Mouse (Mus musculus): ENCODE measurements around the gene Chil1. TPM values are rescaled to one million over a fixed set of nuclear protein-coding genes. Genes with fewer than 3 reads are reported as not detected.

Gene Chil1
- polyA plus RNA-seq, 1 experiment from 2014 or later, result 3.7 TPM

DNA sequence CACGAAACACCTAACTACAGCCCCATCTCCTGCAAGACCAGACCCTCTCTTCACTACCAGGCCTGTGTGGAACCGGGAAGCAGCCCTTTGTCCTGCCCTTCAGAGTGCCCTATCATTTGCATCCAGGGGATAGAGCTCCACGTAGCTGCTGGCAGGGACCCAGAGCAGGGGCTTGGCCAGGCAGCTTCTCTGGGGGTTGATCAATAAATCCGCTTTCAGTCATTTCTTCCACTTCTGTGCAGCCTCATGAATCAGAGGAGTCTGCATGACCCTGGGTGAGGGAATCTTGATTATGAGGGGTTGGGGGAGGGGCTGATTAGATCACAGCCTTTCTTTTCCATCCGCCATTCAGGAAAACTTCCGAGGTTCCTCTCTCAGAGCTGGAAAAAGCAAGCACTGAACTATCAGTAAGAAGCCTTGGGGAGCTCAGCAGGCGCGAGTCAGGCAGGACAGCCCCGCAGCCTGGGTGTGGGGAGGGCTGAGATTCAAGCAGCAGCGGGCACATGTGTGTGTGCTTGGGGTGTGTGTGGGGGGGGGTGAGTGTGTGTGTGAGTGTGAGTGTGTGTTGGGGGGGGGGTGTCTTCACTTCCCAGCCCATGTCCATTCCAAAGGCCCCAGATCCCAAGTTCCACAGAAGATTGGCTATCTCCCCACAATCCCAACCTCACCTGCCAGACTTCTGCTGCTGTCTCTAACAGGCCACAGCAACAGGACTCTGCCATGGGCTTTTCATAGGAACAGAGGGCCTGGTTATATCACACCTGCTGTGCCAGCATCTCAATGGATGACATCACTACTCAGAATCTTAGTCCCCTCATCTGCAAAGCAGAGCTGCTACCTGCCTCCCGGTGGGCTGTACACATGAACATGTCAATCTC, 34.0 kb downstream of the Chil1 start:
- no peaks in the 10 kb centered on the region for H3K9me3 ChIP-seq (ENCODE audit: control insufficient read depth, low read length)
- peaks cover 9% of the 10 kb centered on the region for H3K4me1 ChIP-seq (ENCODE audit: control insufficient read depth, insufficient read depth, low read length)
- 20% methylated on average over 11 of the region's 11 CpGs for WGBS
- no peak overlapping the region for H3K4me2 ChIP-seq (ENCODE audit: low read length)
- no peak overlapping the region for H3K4me3 ChIP-seq (replicated peaks; ENCODE audit: low read depth, low read length)
- ATAC-seq (ENCODE audit: low FRiP score, low TSS enrichment), result no peak; the same call in 1 of the 2 replicates
- H3K9ac ChIP-seq (replicated peaks; ENCODE audit: low read length), result 0 out of 2 replicates have a peak overlapping the region, but pooled peaks have one; percentile 10
- peak; percentile 60 for DNase-seq
- 0 out of 2 replicates have a peak overlapping the region, but pooled peaks have one; percentile 8 for H3K27ac ChIP-seq (replicated peaks; ENCODE audit: low read depth, low read length)
- H3K27me3 ChIP-seq (ENCODE audit: control insufficient read depth, insufficient read depth, low read length), result no peaks in the 10 kb centered on the region
- no peaks in the 10 kb centered on the region for H3K36me3 ChIP-seq (ENCODE audit: control insufficient read depth, insufficient read depth, low read length)

DNA sequence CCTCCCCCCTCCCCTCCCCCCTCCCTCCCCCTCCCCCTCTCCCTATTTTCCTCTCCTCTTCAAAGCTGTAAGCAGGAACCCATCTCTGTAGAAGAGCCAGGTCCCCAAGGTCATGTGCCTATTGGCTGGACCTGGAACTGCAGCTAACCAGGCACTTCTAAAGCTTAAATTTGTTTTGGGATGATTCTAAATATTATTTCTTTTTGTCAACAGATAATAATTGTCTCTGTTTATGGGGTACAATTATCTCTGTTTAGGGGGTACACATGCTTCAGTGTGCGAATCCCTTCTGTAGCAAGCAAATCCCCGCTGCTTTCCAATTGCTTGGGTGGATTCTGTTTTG, 34.6 kb downstream of the Chil1 start:
- no peaks in the 10 kb centered on the region for H3K36me3 ChIP-seq (ENCODE audit: control insufficient read depth, insufficient read depth, low read length)
- no peak overlapping the region for H3K27ac ChIP-seq (replicated peaks; ENCODE audit: low read depth, low read length)
- ATAC-seq (ENCODE audit: low FRiP score, low TSS enrichment) (no peak), DNase-seq (no peak)
- 82% methylated on average over 2 of the region's 2 CpGs for WGBS
- no peaks in the 10 kb centered on the region for H3K9me3 ChIP-seq (ENCODE audit: control insufficient read depth, low read length)
- no peak overlapping the region for H3K4me2 ChIP-seq (ENCODE audit: low read length)
- H3K4me1 ChIP-seq (ENCODE audit: control insufficient read depth, insufficient read depth, low read length), result peaks cover 9% of the 10 kb centered on the region
- no peaks in the 10 kb centered on the region for H3K27me3 ChIP-seq (ENCODE audit: control insufficient read depth, insufficient read depth, low read length)
- no peak overlapping the region for H3K4me3 ChIP-seq (replicated peaks; ENCODE audit: low read depth, low read length)
- no peak overlapping the region for H3K9ac ChIP-seq (replicated peaks; ENCODE audit: low read length)

DNA sequence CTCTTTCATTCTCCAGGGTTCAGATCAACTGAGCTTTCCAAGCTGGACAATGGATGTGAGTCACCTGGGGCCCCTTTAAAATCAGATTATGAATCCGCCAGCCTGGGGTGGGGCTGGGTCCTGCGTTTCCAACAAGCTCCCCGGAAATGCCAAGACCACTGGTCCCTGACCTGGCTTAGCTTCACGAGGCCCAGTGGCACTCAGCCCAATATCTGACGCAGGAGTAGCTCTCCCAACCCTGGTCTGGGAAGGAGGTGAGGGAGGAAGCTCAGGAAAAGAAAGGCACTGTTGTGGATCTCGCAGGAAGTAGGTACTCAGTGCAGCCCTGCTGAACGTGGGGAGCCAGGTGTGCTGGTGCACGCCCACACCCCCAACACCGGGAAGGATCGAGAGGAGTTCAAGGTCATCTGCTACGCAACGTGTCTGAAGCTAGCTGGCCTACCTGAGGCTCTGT, 35.1 kb downstream of the Chil1 start:
- Histone ChIP-seq H3K9me3 (ENCODE audit: control insufficient read depth, low read length) (no peaks in the 10 kb centered on the region), H3K27ac (replicated peaks; ENCODE audit: low read depth, low read length) (no peak overlapping the region), H3K9ac (replicated peaks; ENCODE audit: low read length) (no peak overlapping the region), H3K4me3 (replicated peaks; ENCODE audit: low read depth, low read length) (no peak overlapping the region), H3K36me3 (ENCODE audit: control insufficient read depth, insufficient read depth, low read length) (no peaks in the 10 kb centered on the region), H3K4me2 (ENCODE audit: low read length) (no peak overlapping the region), H3K27me3 (ENCODE audit: control insufficient read depth, insufficient read depth, low read length) (no peaks in the 10 kb centered on the region), H3K4me1 (ENCODE audit: control insufficient read depth, insufficient read depth, low read length) (peaks cover 9% of the 10 kb centered on the region)
- DNase-seq (no peak), ATAC-seq (ENCODE audit: low FRiP score, low TSS enrichment) (no peak)
- 69% methylated on average over 12 of the region's 12 CpGs for WGBS

DNA sequence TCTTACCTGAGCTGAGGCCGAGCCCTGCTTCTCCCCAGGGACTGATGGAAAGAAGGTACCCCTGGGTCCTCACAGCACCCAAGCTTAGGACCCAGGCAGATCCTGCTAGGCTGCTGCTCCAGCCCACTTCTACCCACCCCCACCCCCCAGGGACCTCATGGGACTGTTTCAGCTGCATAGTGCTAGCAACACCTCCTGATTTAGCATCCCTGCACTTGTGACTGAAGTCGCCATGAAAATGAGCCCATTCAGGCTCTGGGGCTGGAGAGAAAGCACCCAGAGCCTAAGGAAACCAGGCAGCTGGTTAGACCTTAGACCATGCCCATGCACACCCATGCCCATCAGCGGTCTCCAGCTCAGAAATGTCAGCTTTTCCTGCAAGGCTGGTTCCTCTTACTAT, 36.0 kb downstream of the Chil1 start:
- Histone ChIP-seq H3K27ac (replicated peaks; ENCODE audit: low read depth, low read length) (no peak overlapping the region), H3K27me3 (ENCODE audit: control insufficient read depth, insufficient read depth, low read length) (no peaks in the 10 kb centered on the region), H3K4me1 (ENCODE audit: control insufficient read depth, insufficient read depth, low read length) (peaks cover 9% of the 10 kb centered on the region), H3K4me2 (ENCODE audit: low read length) (no peak overlapping the region), H3K4me3 (replicated peaks; ENCODE audit: low read depth, low read length) (no peak overlapping the region), H3K9me3 (ENCODE audit: control insufficient read depth, low read length) (no peaks in the 10 kb centered on the region), H3K36me3 (ENCODE audit: control insufficient read depth, insufficient read depth, low read length) (no peaks in the 10 kb centered on the region), H3K9ac (replicated peaks; ENCODE audit: low read length) (no peak overlapping the region)
- no peak for DNase-seq
- no peak for ATAC-seq (ENCODE audit: low FRiP score, low TSS enrichment)
- WGBS, result 85% methylated on average over 3 of the region's 3 CpGs

DNA sequence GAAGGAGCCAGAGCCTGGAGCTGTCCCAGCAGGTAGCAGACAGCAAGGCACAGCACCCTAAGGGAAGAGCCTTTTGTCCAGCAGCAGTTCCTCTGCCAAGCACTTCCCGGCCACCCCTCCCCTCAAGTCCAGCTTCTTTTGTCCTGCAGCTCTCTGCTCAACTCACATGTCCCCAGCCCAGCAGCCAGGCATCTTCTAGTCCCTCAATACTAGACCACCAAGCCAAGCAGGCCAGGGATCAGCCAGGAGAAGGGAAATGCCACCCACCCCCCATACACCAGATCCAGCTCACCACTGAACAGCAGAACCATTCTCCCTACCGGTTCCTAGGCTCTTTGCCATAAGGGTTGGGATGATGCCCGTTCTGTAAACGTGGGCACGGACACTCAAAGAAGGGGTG, 37.6 kb downstream of the Chil1 start:
- H3K27me3 ChIP-seq (ENCODE audit: control insufficient read depth, insufficient read depth, low read length), result no peaks in the 10 kb centered on the region
- H3K36me3 ChIP-seq (ENCODE audit: control insufficient read depth, insufficient read depth, low read length), result no peaks in the 10 kb centered on the region
- DNase-seq, result no peak
- ATAC-seq (ENCODE audit: low FRiP score, low TSS enrichment), result no peak
- H3K4me2 ChIP-seq (ENCODE audit: low read length), result no peak overlapping the region
- H3K27ac ChIP-seq (replicated peaks; ENCODE audit: low read depth, low read length), result no peak overlapping the region
- H3K4me3 ChIP-seq (replicated peaks; ENCODE audit: low read depth, low read length), result no peak overlapping the region
- peaks cover 9% of the 10 kb centered on the region for H3K4me1 ChIP-seq (ENCODE audit: control insufficient read depth, insufficient read depth, low read length)
- WGBS, result 70% methylated on average over 5 of the region's 5 CpGs
- no peak overlapping the region for H3K9ac ChIP-seq (replicated peaks; ENCODE audit: low read length)
- H3K9me3 ChIP-seq (ENCODE audit: control insufficient read depth, low read length), result no peaks in the 10 kb centered on the region

DNA sequence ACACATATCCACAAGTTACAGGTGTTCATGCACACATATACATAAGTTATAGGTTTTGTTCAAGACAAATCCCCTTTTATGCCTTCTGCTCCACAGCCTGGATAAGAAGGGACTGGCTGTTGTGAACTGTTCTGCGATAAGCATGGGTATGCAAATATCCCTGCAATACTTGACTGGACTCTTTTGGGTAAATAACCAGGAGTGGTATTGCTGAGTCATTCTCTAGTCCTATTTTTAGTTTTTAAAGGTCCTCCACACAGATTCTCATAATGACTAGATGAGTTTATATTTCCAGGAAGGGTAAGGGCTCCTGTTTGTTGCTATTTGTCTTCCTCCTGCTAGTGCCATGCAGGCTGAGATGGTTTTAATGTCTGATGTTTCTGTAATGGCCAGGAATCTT, 39.2 kb downstream of the Chil1 start:
- WGBS, result 91% methylated on average over 1 of the region's 1 CpGs
- H3K9ac ChIP-seq (replicated peaks; ENCODE audit: low read length), result no peak overlapping the region
- H3K9me3 ChIP-seq (ENCODE audit: control insufficient read depth, low read length), result no peaks in the 10 kb centered on the region
- H3K27ac ChIP-seq (replicated peaks; ENCODE audit: low read depth, low read length), result no peak overlapping the region
- no peak overlapping the region for H3K4me3 ChIP-seq (replicated peaks; ENCODE audit: low read depth, low read length)
- no peaks in the 10 kb centered on the region for H3K36me3 ChIP-seq (ENCODE audit: control insufficient read depth, insufficient read depth, low read length)
- H3K4me1 ChIP-seq (ENCODE audit: control insufficient read depth, insufficient read depth, low read length), result peaks cover 2% of the 10 kb centered on the region; the same call in 1 of the 2 replicates
- DNase-seq (no peak), ATAC-seq (ENCODE audit: low FRiP score, low TSS enrichment) (no peak)
- no peaks in the 10 kb centered on the region for H3K27me3 ChIP-seq (ENCODE audit: control insufficient read depth, insufficient read depth, low read length)
- no peak overlapping the region for H3K4me2 ChIP-seq (ENCODE audit: low read length)

DNA sequence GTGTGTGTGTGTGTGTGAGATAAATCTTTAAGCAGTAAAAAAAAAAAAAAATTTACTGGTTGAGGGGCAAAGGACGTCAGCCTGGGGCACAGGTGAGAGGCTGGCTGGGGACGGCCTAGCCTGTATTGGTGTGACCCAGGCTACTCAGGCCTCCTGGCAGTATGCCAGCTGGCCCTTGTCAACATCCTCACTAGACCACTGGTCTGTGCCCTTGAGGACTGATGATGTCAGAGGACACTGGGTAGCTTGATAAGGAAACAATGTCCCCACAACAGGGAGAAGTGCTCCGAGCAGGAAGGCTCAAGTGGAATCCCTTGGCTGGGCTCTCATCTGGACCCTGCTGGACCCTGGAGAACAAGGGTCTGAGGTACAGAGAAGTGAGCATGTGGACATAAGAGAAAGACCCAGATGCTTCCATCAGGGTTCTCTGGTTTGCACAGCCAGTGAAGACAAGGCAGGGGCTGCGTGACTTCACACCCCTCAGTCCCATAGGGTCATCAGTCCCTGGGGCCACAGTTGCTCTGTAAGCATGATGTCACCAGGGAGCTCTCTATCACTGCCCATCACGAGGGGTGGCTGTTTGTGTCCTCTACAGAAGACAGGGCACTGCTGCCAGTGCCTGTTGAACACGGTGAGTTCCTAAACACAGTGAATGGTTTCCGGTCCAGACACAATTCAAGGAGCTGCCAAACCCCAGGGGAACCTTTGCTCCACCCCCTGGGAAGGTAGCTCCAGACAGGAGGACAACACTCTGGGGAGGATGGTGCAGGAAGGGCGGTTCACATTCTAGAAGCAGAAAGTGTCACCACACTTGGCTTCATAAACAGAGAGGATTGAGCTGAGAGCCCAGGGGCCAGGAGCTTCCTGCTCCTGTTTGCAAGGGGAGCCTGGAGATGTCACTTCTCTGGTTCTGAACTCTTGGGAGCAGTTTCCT, 40.4 kb downstream of the Chil1 start:
- no peak for DNase-seq
- WGBS, result 69% methylated on average over 8 of the region's 8 CpGs
- H3K36me3 ChIP-seq (ENCODE audit: control insufficient read depth, insufficient read depth, low read length), result no peaks in the 10 kb centered on the region

DNA sequence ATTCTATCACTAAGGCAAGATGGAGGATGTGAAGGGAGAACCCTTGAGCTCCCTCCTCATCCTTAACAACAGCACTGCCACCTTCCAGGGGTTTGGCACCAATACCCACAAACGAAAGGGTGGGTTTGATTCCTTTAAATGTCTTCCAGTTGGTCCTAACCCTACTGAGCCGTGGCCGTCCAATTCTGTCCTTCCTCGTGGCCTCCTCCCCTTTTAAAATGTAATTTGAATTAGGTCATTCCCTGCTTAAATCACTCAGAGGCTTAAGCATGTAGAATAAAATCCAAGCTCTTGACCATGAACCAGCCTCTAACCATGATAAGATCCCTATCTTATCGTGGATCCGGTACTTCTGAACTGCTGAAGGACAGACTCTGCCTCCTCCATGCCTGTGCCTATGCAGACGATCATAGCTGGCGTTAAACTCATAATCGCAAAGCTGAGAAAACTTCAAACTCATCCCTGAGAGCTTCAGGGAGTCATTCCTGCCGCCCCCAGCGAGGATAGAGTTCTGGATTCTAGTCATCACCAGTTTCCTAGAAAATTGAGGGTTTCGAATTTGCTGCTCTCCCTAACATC, 42.8 kb downstream of the Chil1 start:
- WGBS, result 86% methylated on average over 12 of the region's 12 CpGs
- DNase-seq, result no peak
- H3K4me1 ChIP-seq (ENCODE audit: control insufficient read depth, insufficient read depth, low read length), result no peaks in the 10 kb centered on the region

More for the DNA sequence above, 40.4 kb downstream of the Chil1 start:
- Histone ChIP-seq H3K9ac (replicated peaks; ENCODE audit: low read length) (no peak overlapping the region), H3K4me3 (replicated peaks; ENCODE audit: low read depth, low read length) (no peak overlapping the region), H3K4me2 (ENCODE audit: low read length) (no peak overlapping the region), H3K9me3 (ENCODE audit: control insufficient read depth, low read length) (no peaks in the 10 kb centered on the region), H3K27me3 (ENCODE audit: control insufficient read depth, insufficient read depth, low read length) (no peaks in the 10 kb centered on the region), H3K27ac (replicated peaks; ENCODE audit: low read depth, low read length) (no peak overlapping the region), H3K4me1 (ENCODE audit: control insufficient read depth, insufficient read depth, low read length) (no peaks in the 10 kb centered on the region)
- ATAC-seq (ENCODE audit: low FRiP score, low TSS enrichment), result no peak

More for the DNA sequence above, 42.8 kb downstream of the Chil1 start:
- Histone ChIP-seq H3K27ac (replicated peaks; ENCODE audit: low read depth, low read length) (no peak overlapping the region), H3K9me3 (ENCODE audit: control insufficient read depth, low read length) (no peaks in the 10 kb centered on the region), H3K4me3 (replicated peaks; ENCODE audit: low read depth, low read length) (no peak overlapping the region), H3K36me3 (ENCODE audit: control insufficient read depth, insufficient read depth, low read length) (no peaks in the 10 kb centered on the region), H3K9ac (replicated peaks; ENCODE audit: low read length) (no peak overlapping the region), H3K4me2 (ENCODE audit: low read length) (no peak overlapping the region), H3K27me3 (ENCODE audit: control insufficient read depth, insufficient read depth, low read length) (no peaks in the 10 kb centered on the region)
- ATAC-seq (ENCODE audit: low FRiP score, low TSS enrichment), result no peak
